Mouse (Mus musculus) adrenal gland, adult 10 weeks (tissue): ENCODE data around the gene Sycp2l. TPM values are rescaled to one million over a fixed set of nuclear protein-coding genes. Genes with fewer than 3 reads are reported as not detected.

ENCODE experiments used
- polyA plus RNA-seq: library from polyadenylated mRNA; stranded (reverse); fragments of 350-450 nt; fragmentation: Illumina TruSeq; extraction: RNeasy Lipid Tissue Mini Kit (QIAGEN cat#74804); gene quantifications from one replicate; pipeline ENCODE4 v1.2.3, GENCODE M21; 2014; ENCODE audit warnings: low read depth, low replicate concordance

Gene Sycp2l
- not detected for polyA plus RNA-seq

GRCm38 (mm10) chr13:41113940-41114339 lies at the start of gene Sycp2l:
Gene Sycp2l (plus strand): TSS chr13:41114307.

GRCm38 (mm10) chr13:41079421-41079780 lies 34.7 kb upstream of the Sycp2l start, which contains the start of gene Mak:
Gene Mak (minus strand): TSS chr13:41079706.

GRCm38 (mm10) chr13:41110935-41111334 lies 3.2 kb upstream of the Sycp2l start, which contains the start of gene Gcm2:
Gene Gcm2 (minus strand): TSS chr13:41111035.

GRCm38 (mm10) chr13:41220304-41220834 lies 106.3 kb downstream of the Sycp2l start, which contains the start of gene Elovl2:
Gene Elovl2 (minus strand): TSS chr13:41220405.

Other genes with a start within 250 kb of the Sycp2l start
- 93.9 TPM for gene Pak1ip1, start 113.3 kb upstream of the Sycp2l start, polyA plus RNA-seq
- 46.2 TPM for gene Tmem14c, start 98.0 kb upstream of the Sycp2l start, polyA plus RNA-seq
- not detected for gene Mak, start 34.6 kb upstream of the Sycp2l start, polyA plus RNA-seq
- gene Gcm2, start 3.3 kb upstream of the Sycp2l start, polyA plus RNA-seq, result not detected
- 0.58 TPM for gene Elovl2, start 106.1 kb downstream of the Sycp2l start, polyA plus RNA-seq
- 42.6 TPM for gene Smim13, start 135.5 kb downstream of the Sycp2l start, polyA plus RNA-seq
- not detected for gene Gm17364, start 159.7 kb downstream of the Sycp2l start, polyA plus RNA-seq